Mouse (Mus musculus): ENCODE results near the gene Col4a2. TPM values are rescaled to one million over a fixed set of nuclear protein-coding genes. Genes with fewer than 3 reads are reported as not detected.

Gene Col4a2
- polyA plus RNA-seq, 1 experiment, result 8.4 TPM

GRCm38 (mm10) chr8:11452559-11452958 lies 140.0 kb downstream of the Col4a2 start:
- Histone ChIP-seq H3K4me1 (ENCODE audit: control insufficient read depth, insufficient read depth, low read length) (peaks cover 2% of the 10 kb centered on the region; the same call in 1 of the 2 replicates), H3K4me3 (ENCODE audit: control insufficient read depth, low read depth, low read length) (no peak overlapping the region), H3K27ac (ENCODE audit: control insufficient read depth, insufficient read depth, low read depth, low read length) (no peak overlapping the region), H3K36me3 (ENCODE audit: control insufficient read depth, insufficient read depth, low read length) (no peaks in the 10 kb centered on the region), H3K27me3 (ENCODE audit: control insufficient read depth, insufficient read depth, low read length) (no peaks in the 10 kb centered on the region)
- no peak for TF ChIP-seq POLR2A (IDR thresholded peaks at IDR 0.05; ENCODE audit: control insufficient read depth, low read depth, low read length)
- no peak for TF ChIP-seq CTCF (IDR thresholded peaks at IDR 0.05; ENCODE audit: control insufficient read depth, insufficient read depth, insufficient replicate concordance, low read depth, low read length)

DNA sequence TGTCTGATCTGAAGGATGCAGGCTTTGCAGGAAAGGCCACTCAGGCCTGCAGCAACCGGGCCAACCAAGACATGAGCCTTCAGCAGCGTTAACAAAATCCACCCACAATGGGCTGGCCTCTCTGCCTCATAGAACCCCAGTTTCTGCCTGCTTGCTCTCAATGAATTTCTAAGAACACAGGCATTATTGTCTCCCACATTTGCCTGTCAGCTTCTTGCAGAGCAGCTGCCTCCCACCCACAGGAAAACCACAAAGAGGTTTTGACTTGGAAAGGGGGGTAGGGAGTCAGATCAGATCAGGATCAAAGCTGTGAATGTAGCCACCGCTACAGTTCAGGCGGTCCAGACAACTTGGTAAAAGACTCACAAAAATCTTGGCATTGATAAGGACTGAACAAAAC lies 140.4 kb downstream of the Col4a2 start:
- TF ChIP-seq POLR2A (IDR thresholded peaks at IDR 0.05; ENCODE audit: control insufficient read depth, low read depth, low read length) (no peak), CTCF (IDR thresholded peaks at IDR 0.05; ENCODE audit: control insufficient read depth, insufficient read depth, insufficient replicate concordance, low read depth, low read length) (no peak)
- H3K27me3 ChIP-seq (ENCODE audit: control insufficient read depth, insufficient read depth, low read length), result no peaks in the 10 kb centered on the region
- H3K27ac ChIP-seq (ENCODE audit: control insufficient read depth, insufficient read depth, low read depth, low read length), result 0 out of 2 replicates have a peak overlapping the region, but pooled peaks have one; percentile 7
- H3K4me1 ChIP-seq (ENCODE audit: control insufficient read depth, insufficient read depth, low read length), result peaks cover 2% of the 10 kb centered on the region; the same call in 1 of the 2 replicates
- no peak overlapping the region for H3K4me3 ChIP-seq (ENCODE audit: control insufficient read depth, low read depth, low read length)
- H3K36me3 ChIP-seq (ENCODE audit: control insufficient read depth, insufficient read depth, low read length), result no peaks in the 10 kb centered on the region

DNA sequence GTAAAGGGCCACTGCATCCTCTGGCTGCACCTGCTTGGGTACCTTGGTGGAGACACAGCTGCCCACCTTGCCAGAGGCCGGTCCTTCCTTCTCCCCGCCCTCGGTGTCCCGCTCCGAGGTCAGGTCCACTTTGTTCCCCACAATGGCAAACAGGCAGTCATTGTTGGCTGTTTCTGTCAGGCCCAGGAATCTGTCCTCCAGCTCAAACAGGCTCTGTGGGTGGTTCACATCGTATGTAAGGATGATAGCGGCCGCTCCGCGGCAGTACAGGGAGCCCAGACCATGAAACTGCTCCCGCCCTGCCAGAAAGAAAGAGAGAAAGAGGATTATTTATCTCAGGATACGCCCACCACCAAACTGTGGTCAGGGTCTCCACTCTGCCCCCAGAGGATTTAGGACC lies 141.6 kb downstream of the Col4a2 start:
- H3K4me1 ChIP-seq (ENCODE audit: control insufficient read depth, insufficient read depth, low read length), result peaks cover 5% of the 10 kb centered on the region; the same call in 1 of the 2 replicates
- H3K27ac ChIP-seq (ENCODE audit: control insufficient read depth, insufficient read depth, low read depth, low read length), result no peak overlapping the region

GRCm38 (mm10) chr8:11457278-11457677 lies 144.7 kb downstream of the Col4a2 start:
- Histone ChIP-seq H3K4me3 (ENCODE audit: control insufficient read depth, low read depth, low read length) (no peak overlapping the region), H3K27ac (ENCODE audit: control insufficient read depth, insufficient read depth, low read depth, low read length) (peak overlapping the region; percentile 66; the same call in 1 of the 2 replicates), H3K4me1 (ENCODE audit: control insufficient read depth, insufficient read depth, low read length) (peaks cover 5% of the 10 kb centered on the region; the same call in 1 of the 2 replicates), H3K36me3 (ENCODE audit: control insufficient read depth, insufficient read depth, low read length) (no peaks in the 10 kb centered on the region), H3K27me3 (ENCODE audit: control insufficient read depth, insufficient read depth, low read length) (no peaks in the 10 kb centered on the region)
- TF ChIP-seq CTCF (IDR thresholded peaks at IDR 0.05; ENCODE audit: control insufficient read depth, insufficient read depth, insufficient replicate concordance, low read depth, low read length), result no peak
- TF ChIP-seq POLR2A (IDR thresholded peaks at IDR 0.05; ENCODE audit: control insufficient read depth, low read depth, low read length), result no peak

More for the DNA sequence above, 141.6 kb downstream of the Col4a2 start:
- H3K4me3 ChIP-seq (ENCODE audit: control insufficient read depth, low read depth, low read length), result no peak overlapping the region
- no peaks in the 10 kb centered on the region for H3K36me3 ChIP-seq (ENCODE audit: control insufficient read depth, insufficient read depth, low read length)
- no peaks in the 10 kb centered on the region for H3K27me3 ChIP-seq (ENCODE audit: control insufficient read depth, insufficient read depth, low read length)
- TF ChIP-seq POLR2A (IDR thresholded peaks at IDR 0.05; ENCODE audit: control insufficient read depth, low read depth, low read length) (no peak), CTCF (IDR thresholded peaks at IDR 0.05; ENCODE audit: control insufficient read depth, insufficient read depth, insufficient replicate concordance, low read depth, low read length) (no peak)

DNA sequence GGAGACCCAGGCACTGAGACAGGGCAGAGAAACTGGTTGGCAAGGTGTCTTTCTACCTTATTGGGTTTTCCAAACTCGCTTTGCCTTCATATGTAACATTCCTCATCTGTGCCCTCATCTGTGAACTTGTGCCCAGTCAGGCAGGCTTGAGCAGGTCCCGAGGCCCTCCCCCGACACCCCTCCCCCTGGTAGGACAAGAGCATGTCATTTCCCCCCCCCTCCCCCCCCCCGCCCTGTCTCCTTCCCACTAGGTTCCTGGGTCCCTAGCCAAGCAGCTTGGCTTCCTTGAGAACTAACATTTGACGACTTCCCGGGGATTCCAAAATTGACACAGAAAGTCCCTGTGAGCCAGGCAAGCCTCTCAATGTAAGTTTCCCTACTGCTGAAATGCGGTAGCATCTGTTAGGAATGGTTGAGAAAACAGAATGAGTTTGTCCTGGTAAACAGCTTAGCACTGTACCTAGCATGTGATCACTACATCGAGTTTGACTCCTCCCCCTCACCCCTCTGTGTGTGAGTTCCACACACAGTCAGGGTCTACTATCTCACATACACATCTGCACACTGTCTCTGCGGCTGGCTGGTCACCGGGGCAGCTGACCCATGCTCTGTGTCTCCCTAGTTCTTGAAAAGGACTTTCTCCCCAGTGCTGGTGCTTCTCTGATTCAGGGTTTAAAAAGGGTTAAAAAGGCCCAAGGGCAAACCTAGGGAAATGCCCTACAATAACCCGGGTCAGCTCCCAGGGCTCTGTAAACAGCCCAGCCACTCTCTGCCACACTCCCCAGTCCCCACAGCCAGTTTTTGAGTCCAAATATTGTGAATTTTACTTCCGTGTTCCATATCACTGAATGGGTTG lies 145.6 kb downstream of the Col4a2 start:
- Histone ChIP-seq H3K27me3 (ENCODE audit: control insufficient read depth, insufficient read depth, low read length) (no peaks in the 10 kb centered on the region), H3K27ac (ENCODE audit: control insufficient read depth, insufficient read depth, low read depth, low read length) (0 out of 2 replicates have a peak overlapping the region, but pooled peaks have one; percentile 27), H3K4me3 (ENCODE audit: control insufficient read depth, low read depth, low read length) (no peak overlapping the region), H3K36me3 (ENCODE audit: control insufficient read depth, insufficient read depth, low read length) (no peaks in the 10 kb centered on the region), H3K4me1 (ENCODE audit: control insufficient read depth, insufficient read depth, low read length) (peaks cover 5% of the 10 kb centered on the region; the same call in 1 of the 2 replicates)
- no peak for TF ChIP-seq POLR2A (IDR thresholded peaks at IDR 0.05; ENCODE audit: control insufficient read depth, low read depth, low read length)
- no peak for TF ChIP-seq CTCF (IDR thresholded peaks at IDR 0.05; ENCODE audit: control insufficient read depth, insufficient read depth, insufficient replicate concordance, low read depth, low read length)

DNA sequence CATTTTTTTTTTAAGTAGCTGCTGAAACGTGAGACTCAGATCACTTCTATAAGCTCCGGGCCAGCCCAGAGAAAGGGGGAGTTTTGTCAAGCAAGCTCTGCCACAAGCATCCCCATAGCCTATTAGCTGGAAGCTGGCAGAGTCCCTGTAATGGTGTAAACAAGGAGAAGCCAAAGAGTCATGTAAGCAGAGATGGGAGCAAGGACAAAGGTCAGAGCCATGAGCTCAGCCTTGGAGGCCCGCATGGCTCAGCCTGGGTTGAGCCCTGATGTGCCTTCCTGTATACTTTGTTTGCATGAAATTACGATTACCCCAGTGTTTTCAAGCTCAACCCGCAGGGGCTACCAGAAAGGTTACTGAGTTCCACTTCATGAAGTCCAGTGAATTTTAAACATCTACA lies 146.4 kb downstream of the Col4a2 start:
- Histone ChIP-seq H3K36me3 (ENCODE audit: control insufficient read depth, insufficient read depth, low read length) (no peaks in the 10 kb centered on the region), H3K27ac (ENCODE audit: control insufficient read depth, insufficient read depth, low read depth, low read length) (no peak overlapping the region), H3K4me3 (ENCODE audit: control insufficient read depth, low read depth, low read length) (no peak overlapping the region), H3K4me1 (ENCODE audit: control insufficient read depth, insufficient read depth, low read length) (0 out of 2 replicates have a peak, but pooled peaks cover 3% of the 10 kb centered on the region), H3K27me3 (ENCODE audit: control insufficient read depth, insufficient read depth, low read length) (no peaks in the 10 kb centered on the region)
- TF ChIP-seq CTCF (IDR thresholded peaks at IDR 0.05; ENCODE audit: control insufficient read depth, insufficient read depth, insufficient replicate concordance, low read depth, low read length) (no peak), POLR2A (IDR thresholded peaks at IDR 0.05; ENCODE audit: control insufficient read depth, low read depth, low read length) (no peak)

- Histone ChIP-seq H3K27ac (ENCODE audit: control insufficient read depth, insufficient read depth, low read depth, low read length) (no peak overlapping the region), H3K4me1 (ENCODE audit: control insufficient read depth, insufficient read depth, low read length) (peaks cover 3% of the 10 kb centered on the region; the same call in 1 of the 2 replicates), H3K4me3 (ENCODE audit: control insufficient read depth, low read depth, low read length) (no peak overlapping the region), H3K36me3 (ENCODE audit: control insufficient read depth, insufficient read depth, low read length) (no peaks in the 10 kb centered on the region), H3K27me3 (ENCODE audit: control insufficient read depth, insufficient read depth, low read length) (no peaks in the 10 kb centered on the region)
- TF ChIP-seq CTCF (IDR thresholded peaks at IDR 0.05; ENCODE audit: control insufficient read depth, insufficient read depth, insufficient replicate concordance, low read depth, low read length) (no peak), POLR2A (IDR thresholded peaks at IDR 0.05; ENCODE audit: control insufficient read depth, low read depth, low read length) (no peak)
Measured at GRCm38 (mm10) chr8:11460934-11461333, 148.3 kb downstream of the Col4a2 start.
